Mouse (Mus musculus) G1E (cell line): ENCODE measurements around the gene Shld1.

Source experiments
- CTCF ChIP-seq: IDR thresholded peaks from 2 replicates; pipeline ENCODE4 v1.5.1; 2012; ENCODE audit warnings: low read depth, low read length, inconsistent platforms, mixed read lengths
- POLR2AphosphoS5 ChIP-seq: IDR thresholded peaks from 2 replicates; pipeline ENCODE4 v1.6.1; 2012; ENCODE audit warnings: low read depth, low read length, inconsistent platforms; ENCODE audit not compliant: insufficient replicate concordance

GRCm38 (mm10) chr2:132751141-132752066 is 64.7 kb downstream of the Shld1 start:
- TF ChIP-seq POLR2AphosphoS5 (no peak), CTCF (no peak)
